Mouse (Mus musculus) lung, embryonic 14.5 days (tissue): ENCODE measurements around the gene Trim62. TPM values are rescaled to one million over a fixed set of nuclear protein-coding genes. Genes with fewer than 3 reads are reported as not detected.

Experiments
- ATAC-seq: fragments of 200-750 bp; cut with Nextera tagmentation; 2 replicates; pipeline ENCODE4 v1.8.0; 2017; ENCODE audit warnings: mild to moderate bottlenecking, moderate TSS enrichment, moderate library complexity; ENCODE audit not compliant: insufficient read depth
- DNase-seq: peaks from one replicate; pipeline ENCODE4 v3.0.0-alpha.2; 2015
- H3K27ac ChIP-seq: fragments of 300-500 bp; sonication (generic); 2 replicates; pipeline ENCODE4 v1.5.1; 2014; ENCODE audit warnings: low read depth, mild to moderate bottlenecking, moderate library complexity
- H3K27me3 ChIP-seq: fragments of 300-500 bp; sonication (generic); 2 replicates; pipeline ENCODE4 v1.6.1; 2014; ENCODE audit warnings: low read length, control low read depth; ENCODE audit not compliant: insufficient read depth
- H3K36me3 ChIP-seq: fragments of 300-500 bp; sonication (generic); 2 replicates; pipeline ENCODE4 v1.6.1; 2014; ENCODE audit warnings: control low read depth; ENCODE audit not compliant: insufficient read depth
- H3K4me1 ChIP-seq: fragments of 300-500 bp; sonication (generic); 2 replicates; pipeline ENCODE4 v1.6.1; 2014; ENCODE audit warnings: antibody characterized with exemption, control low read depth; ENCODE audit not compliant: insufficient read depth
- H3K4me2 ChIP-seq: fragments of 300-500 bp; sonication (generic); 2 replicates; pipeline ENCODE4 v1.6.1; 2014; ENCODE audit warnings: mild to moderate bottlenecking
- H3K4me3 ChIP-seq: fragments of 300-500 bp; sonication (generic); 2 replicates; pipeline ENCODE4 v1.5.1; 2014; ENCODE audit warnings: low read depth, low read length
- H3K9ac ChIP-seq: fragments of 300-500 bp; sonication (generic); 2 replicates; pipeline ENCODE4 v1.6.1; 2014
- H3K9me3 ChIP-seq: fragments of 300-500 bp; sonication (generic); 2 replicates; pipeline ENCODE4 v1.6.1; 2016; ENCODE audit warnings: low read depth, low read length, control low read depth
- CTCF ChIP-seq: IDR thresholded peaks from 2 replicates; pipeline ENCODE4 v1.5.1; 2016; ENCODE audit warnings: antibody characterized with exemption, low read depth
- WGBS: fragments of 180-500 bp; shearing (Covaris S2); extraction: QIAGEN DNeasy Blood & Tissue Kit; methylation state at CpG from one replicate; pipeline ENCODE4 v1.1.7; 2014; 5-methylcytosine and 5-hydroxymethylcytosine counted together
- polyA plus RNA-seq: library from polyadenylated mRNA; unstranded; fragments of >200 nt; fragmentation: Nextera tagmentation; extraction: Ambion mirVana; gene quantifications from 2 replicates; pipeline ENCODE4 v1.2.1, GENCODE M21; 2014

The Trim62 gene
- polyA plus RNA-seq, 1 experiment from 2014 or later: 8.5 TPM

DNA sequence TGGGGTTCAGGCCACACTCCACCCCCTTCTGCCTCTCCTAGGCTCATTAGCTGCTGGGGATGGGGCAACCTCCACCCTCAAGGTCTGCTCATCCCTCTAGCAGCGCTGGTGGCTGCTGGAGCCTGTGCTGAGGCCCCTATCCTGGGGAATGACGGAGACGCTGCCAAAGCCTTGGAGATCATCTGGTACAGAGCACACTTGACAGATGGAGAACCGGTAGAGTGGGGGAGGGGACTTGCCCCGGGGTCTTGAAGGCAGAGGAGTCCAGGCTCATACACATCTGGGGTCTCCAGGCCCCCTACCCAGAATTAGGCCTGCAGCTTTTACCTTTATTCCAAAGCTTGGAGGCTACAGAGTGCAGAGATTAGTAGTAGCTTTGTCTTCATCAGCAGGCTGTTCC is 3.2 kb downstream of the Trim62 start:
- Histone ChIP-seq H3K4me2 (no peak overlapping the region), H3K9me3 (no peaks in the 10 kb centered on the region), H3K4me1 (peaks cover 5% of the 10 kb centered on the region), H3K9ac (no peak overlapping the region), H3K27me3 (no peaks in the 10 kb centered on the region), H3K4me3 (no peak overlapping the region), H3K27ac (no peak overlapping the region), H3K36me3 (0 out of 2 replicates have a peak, but pooled peaks cover 4% of the 10 kb centered on the region)
- ATAC-seq (no peak), DNase-seq (no peak)
- 38% methylated on average over 5 of the region's 5 CpGs for WGBS
- no peak for TF ChIP-seq CTCF

DNA sequence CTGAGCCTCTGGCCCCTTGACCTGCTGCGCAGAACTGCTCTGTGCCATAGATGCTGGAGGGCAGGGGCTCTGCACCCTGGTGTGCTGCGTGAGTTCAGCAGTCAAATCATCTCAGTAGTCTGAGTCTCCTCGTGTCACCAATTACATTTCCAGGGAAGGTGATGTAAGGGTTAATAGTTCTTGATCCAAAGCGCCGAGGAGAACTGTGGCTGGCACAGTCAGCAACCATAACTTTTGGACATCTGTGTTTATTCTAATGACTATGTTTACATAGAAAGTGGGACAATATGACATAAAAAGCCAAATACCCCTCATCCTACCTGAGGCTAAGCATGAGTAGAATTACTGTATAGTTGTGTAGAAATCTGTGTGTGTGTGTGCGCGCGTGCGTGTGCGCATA is 3.6 kb downstream of the Trim62 start:
- TF ChIP-seq CTCF: no peak
- no peak overlapping the region for H3K9ac ChIP-seq
- H3K4me2 ChIP-seq: no peak overlapping the region
- H3K4me1 ChIP-seq: peaks cover 5% of the 10 kb centered on the region
- H3K4me3 ChIP-seq: no peak overlapping the region
- 0 out of 2 replicates have a peak, but pooled peaks cover 4% of the 10 kb centered on the region for H3K36me3 ChIP-seq
- DNase-seq (no peak), ATAC-seq (no peak)
- 65% methylated on average over 10 of the region's 10 CpGs for WGBS
- no peaks in the 10 kb centered on the region for H3K9me3 ChIP-seq
- no peaks in the 10 kb centered on the region for H3K27me3 ChIP-seq
- H3K27ac ChIP-seq: no peak overlapping the region

DNA sequence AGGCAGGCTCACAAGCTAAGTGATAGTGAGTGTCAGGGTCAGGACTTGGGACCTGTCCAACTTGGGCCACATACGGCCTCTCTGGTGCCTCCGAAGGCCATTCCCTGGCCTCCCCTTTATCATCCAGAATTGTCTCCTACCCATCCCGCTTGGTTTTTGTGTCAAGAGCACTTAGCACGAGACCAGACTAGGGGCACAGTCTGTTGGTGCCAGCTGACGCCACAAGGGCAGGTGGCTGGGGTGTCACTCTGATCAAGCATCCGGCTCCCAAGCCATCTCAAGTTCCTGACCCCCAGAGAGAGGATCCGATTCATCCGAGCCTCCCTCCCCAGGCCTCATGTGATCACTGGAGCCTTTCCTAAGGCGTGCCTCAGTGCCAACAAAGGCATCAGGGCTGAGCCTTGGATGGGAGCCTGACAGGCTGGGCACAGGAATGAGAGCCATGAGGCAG is 4.3 kb downstream of the Trim62 start:
- Histone ChIP-seq H3K9me3 (no peaks in the 10 kb centered on the region), H3K27ac (no peak overlapping the region), H3K4me2 (no peak overlapping the region), H3K4me3 (no peak overlapping the region), H3K4me1 (peaks cover 5% of the 10 kb centered on the region), H3K9ac (no peak overlapping the region), H3K27me3 (no peaks in the 10 kb centered on the region), H3K36me3 (0 out of 2 replicates have a peak, but pooled peaks cover 4% of the 10 kb centered on the region)
- 60% methylated on average over 9 of the region's 9 CpGs for WGBS
- no peak for DNase-seq
- no peak for ATAC-seq
- TF ChIP-seq CTCF: no peak

DNA sequence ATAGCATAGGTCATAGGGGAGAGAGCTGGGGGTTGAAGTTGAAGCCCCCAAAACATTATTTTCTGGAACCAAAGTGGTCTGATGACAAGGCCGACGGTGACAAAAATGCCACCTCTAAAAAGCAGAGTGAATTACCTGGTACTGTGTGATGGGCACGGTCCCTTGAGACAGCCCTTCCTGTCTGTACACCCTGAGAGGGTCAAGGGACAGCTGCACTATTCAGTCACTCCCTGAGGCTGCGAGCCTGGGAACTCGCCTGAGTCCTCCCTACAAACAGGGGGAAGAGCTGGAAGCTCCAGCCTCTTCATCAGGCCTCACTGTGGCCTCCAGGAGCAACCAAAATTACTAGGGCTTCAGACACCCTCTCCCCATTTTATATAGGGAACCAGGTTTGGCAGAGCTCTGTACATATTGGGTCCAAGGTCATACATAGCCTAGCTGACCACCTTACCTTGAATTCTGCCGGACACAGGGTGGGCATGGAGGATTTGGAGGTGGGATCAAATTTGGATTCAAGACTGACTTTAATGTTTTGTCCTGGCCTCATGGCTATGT is 5.1 kb downstream of the Trim62 start:
- WGBS: 91% methylated on average over 6 of the region's 6 CpGs
- H3K27ac ChIP-seq: no peak overlapping the region
- no peak overlapping the region for H3K4me3 ChIP-seq
- peaks cover 5% of the 10 kb centered on the region for H3K4me1 ChIP-seq
- H3K9ac ChIP-seq: no peak overlapping the region
- H3K36me3 ChIP-seq: 0 out of 2 replicates have a peak, but pooled peaks cover 4% of the 10 kb centered on the region
- TF ChIP-seq CTCF: no peak
- H3K4me2 ChIP-seq: no peak overlapping the region
- no peaks in the 10 kb centered on the region for H3K27me3 ChIP-seq
- no peaks in the 10 kb centered on the region for H3K9me3 ChIP-seq
- DNase-seq (no peak), ATAC-seq (no peak)

DNA sequence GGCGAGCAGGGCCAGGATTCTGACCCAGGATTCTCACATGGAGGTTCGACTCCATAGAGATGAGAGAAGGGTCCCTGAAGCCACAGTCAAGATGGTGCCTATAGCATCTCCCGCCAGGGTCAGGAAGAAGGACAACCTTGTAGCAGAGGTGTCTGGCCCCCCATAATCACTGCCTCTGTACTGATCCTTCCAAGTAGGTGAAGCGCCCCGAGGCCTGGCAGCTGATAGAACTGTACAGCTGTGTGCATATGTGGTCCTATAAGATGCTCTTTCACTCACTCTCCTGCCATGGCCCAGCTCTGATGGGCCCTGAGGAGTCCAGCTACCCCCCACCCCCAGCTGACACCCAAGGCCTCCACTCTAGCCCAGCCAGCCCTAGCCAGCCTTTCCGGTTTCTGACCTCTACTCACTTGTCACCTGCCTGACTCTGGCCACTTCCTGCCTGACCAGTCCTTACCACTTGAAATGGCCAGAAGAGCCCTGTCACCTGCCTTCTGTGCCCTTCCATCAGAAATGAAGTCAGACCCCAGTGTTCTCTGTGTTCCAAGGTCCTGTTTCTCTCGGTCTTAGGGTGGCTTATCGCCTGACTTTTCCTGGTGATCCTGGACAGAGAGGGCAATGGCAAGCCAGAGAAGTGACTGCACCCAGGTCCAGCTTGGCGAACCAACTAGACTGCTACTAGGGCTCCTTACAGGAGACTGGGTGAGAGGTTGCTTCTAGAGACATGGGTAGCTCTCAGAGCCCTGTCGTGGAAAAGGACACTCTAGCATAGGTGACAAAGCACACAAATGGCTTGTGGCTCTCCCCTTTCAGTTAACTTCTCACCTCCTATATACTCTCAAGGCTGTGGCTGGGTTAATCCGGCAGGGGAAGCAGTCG is 6.6 kb downstream of the Trim62 start:
- H3K27me3 ChIP-seq: no peaks in the 10 kb centered on the region

DNA sequence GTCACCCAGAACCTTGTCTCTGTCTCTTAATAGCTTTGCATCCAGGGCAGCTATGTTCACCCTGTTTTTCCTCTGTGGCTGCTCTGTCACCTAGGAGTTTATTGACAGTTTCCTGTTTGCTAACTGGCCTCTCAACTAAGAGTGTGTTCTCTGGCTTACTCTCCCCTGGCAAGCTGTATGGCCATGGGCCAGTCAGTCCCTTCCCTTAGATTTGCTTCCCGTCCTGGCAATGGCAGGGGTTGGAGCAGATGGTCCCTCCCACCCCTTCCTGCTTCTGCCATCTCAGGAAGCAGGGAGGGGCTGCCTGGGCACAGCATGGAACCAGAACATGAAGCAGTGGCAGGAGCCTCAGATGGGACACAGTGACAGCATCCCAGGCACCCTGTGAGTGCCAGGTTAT is 7.8 kb downstream of the Trim62 start:
- H3K4me2 ChIP-seq: no peak overlapping the region
- DNase-seq (peak; percentile 72), ATAC-seq (peak; percentile 50; the same call in 1 of the 2 replicates)
- no peak overlapping the region for H3K4me3 ChIP-seq
- TF ChIP-seq CTCF: no peak
- H3K27ac ChIP-seq: peak overlapping the region; percentile 25; the same call in 1 of the 2 replicates
- no peaks in the 10 kb centered on the region for H3K9me3 ChIP-seq
- no peak overlapping the region for H3K9ac ChIP-seq
- peaks cover 5% of the 10 kb centered on the region for H3K4me1 ChIP-seq
- H3K36me3 ChIP-seq: 0 out of 2 replicates have a peak, but pooled peaks cover 4% of the 10 kb centered on the region
- 0% methylated on average over 1 of the region's 1 CpGs for WGBS
- no peaks in the 10 kb centered on the region for H3K27me3 ChIP-seq

More for the DNA sequence above, 6.6 kb downstream of the Trim62 start:
- TF ChIP-seq CTCF: no peak
- no peak overlapping the region for H3K27ac ChIP-seq
- H3K4me3 ChIP-seq: no peak overlapping the region
- DNase-seq: no peak
- H3K36me3 ChIP-seq: 0 out of 2 replicates have a peak, but pooled peaks cover 4% of the 10 kb centered on the region
- H3K4me1 ChIP-seq: peaks cover 5% of the 10 kb centered on the region
- H3K4me2 ChIP-seq: no peak overlapping the region
- WGBS: 69% methylated on average over 12 of the region's 12 CpGs
- H3K9ac ChIP-seq: no peak overlapping the region
- no peak for ATAC-seq
- H3K9me3 ChIP-seq: no peaks in the 10 kb centered on the region

DNA sequence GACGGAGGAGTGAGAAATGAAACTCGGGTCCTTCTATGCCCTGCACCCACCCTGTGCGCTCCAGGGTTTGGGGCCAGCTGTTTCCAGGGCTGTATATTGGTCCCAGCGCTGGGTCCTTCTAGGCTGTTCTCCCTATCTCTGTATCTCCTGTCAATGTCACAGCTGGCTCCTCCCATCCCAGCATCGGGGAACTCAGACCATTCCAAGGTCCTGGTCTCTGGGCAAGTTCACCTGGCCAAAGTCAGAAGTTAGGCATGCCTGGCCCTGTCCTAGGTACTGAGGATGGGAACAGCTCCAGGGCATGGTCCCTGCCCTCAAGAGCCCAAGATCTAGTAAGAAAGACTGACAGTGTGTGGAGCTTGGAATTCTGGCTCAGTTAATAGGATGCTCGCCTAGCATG is 8.4 kb downstream of the Trim62 start:
- Histone ChIP-seq H3K4me1 (peaks cover 4% of the 10 kb centered on the region), H3K4me2 (no peak overlapping the region), H3K27ac (0 out of 2 replicates have a peak overlapping the region, but pooled peaks have one; percentile 25), H3K9me3 (no peaks in the 10 kb centered on the region), H3K4me3 (no peak overlapping the region), H3K27me3 (no peaks in the 10 kb centered on the region), H3K36me3 (0 out of 2 replicates have a peak, but pooled peaks cover 4% of the 10 kb centered on the region), H3K9ac (no peak overlapping the region)
- DNase-seq: no peak
- 69% methylated on average over 6 of the region's 6 CpGs for WGBS
- ATAC-seq: peak; percentile 35; the same call in 1 of the 2 replicates
- no peak for TF ChIP-seq CTCF
